8 mouse cellular contexts compared by ENCODE assay signal in the genomic region with DNA sequence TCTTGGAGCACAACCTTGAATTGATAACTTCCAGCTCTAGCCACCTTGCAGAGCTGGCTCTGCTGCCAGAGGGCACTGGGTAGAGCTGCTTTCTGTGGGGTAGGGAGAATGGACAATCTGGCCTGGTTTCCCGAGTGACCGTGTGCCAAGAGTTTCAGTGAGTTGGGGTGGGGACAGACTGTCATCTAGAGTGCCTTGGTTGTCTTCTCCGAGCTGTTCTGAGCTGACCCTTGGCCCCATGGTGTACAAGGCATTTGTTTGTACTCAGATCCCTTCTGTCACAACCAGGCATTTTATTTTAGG. TPM values are rescaled to one million over a fixed set of nuclear protein-coding genes. Genes with fewer than 3 reads are reported as not detected.
DNase-seq lines count a peak whose midpoint lies in the region; ATAC-seq lines count a peak whose summit lies in the region.

No protein-coding gene starts in this region.

- no peak for ATAC-seq in heart, embryonic 16.5 days (replicated peaks; ENCODE audit: extremely low read depth, insufficient read depth, low FRiP score)
- no peak for ATAC-seq in midbrain, embryonic 13.5 days
- no peak for ATAC-seq in granulocyte monocyte progenitor cell, adult 5-6 weeks (replicated peaks; ENCODE audit: poor library complexity, severe bottlenecking)

- H3K36me3 ChIP-seq in heart, embryonic 16.5 days (ENCODE audit: control insufficient read depth, insufficient read depth): no peaks in the 10 kb centered on the region
- no peaks in the 10 kb centered on the region for H3K36me3 ChIP-seq in midbrain, embryonic 13.5 days

- H3K27ac ChIP-seq in heart, embryonic 16.5 days (ENCODE audit: low read length): peak overlapping the region; percentile 85
- no peak overlapping the region for H3K27ac ChIP-seq in midbrain, embryonic 13.5 days

- H3K9ac ChIP-seq in heart, embryonic 16.5 days (ENCODE audit: low read length): peak overlapping the region; percentile 85
- 0 out of 2 replicates have a peak overlapping the region, but pooled peaks have one; percentile 93 for H3K9ac ChIP-seq in midbrain, embryonic 13.5 days (replicated peaks)

- H3K4me2 ChIP-seq in heart, embryonic 16.5 days (ENCODE audit: low read depth, low read length): peak overlapping the region; percentile 96
- H3K4me2 ChIP-seq in midbrain, embryonic 13.5 days (replicated peaks): peak overlapping the region; percentile 86

- no peaks in the 10 kb centered on the region for H3K27me3 ChIP-seq in heart, embryonic 16.5 days (ENCODE audit: control insufficient read depth, insufficient read depth, low read length)
- H3K27me3 ChIP-seq in midbrain, embryonic 13.5 days: no peaks in the 10 kb centered on the region

- WGBS in heart, embryonic 16.5 days: 18% methylated on average over 3 of the region's 3 CpGs
- WGBS in midbrain, embryonic 13.5 days: 16% methylated on average over 3 of the region's 3 CpGs

- peaks cover 43% of the 10 kb centered on the region for H3K4me1 ChIP-seq in heart, embryonic 16.5 days (ENCODE audit: control insufficient read depth, insufficient read depth, low read length)
- H3K4me1 ChIP-seq in midbrain, embryonic 13.5 days (replicated peaks): peaks cover 72% of the 10 kb centered on the region

- no peaks in the 10 kb centered on the region for H3K9me3 ChIP-seq in heart, embryonic 16.5 days (replicated peaks; ENCODE audit: control insufficient read depth, low read length)
- no peaks in the 10 kb centered on the region for H3K9me3 ChIP-seq in midbrain, embryonic 13.5 days

- DNase-seq in lung, adult 18-20 months: peak; percentile 41 to 57
- no peak for DNase-seq in lung, postnatal 25 days (ENCODE audit: low spot score)
- DNase-seq in cerebellum, postnatal 10 days: peak; percentile 74 to 88
- peak; percentile 64 to 89 for DNase-seq in kidney, postnatal 25 days
- no peak for DNase-seq in urinary bladder, adult 2 months (ENCODE audit: low spot score)

- H3K4me3 ChIP-seq in heart, embryonic 16.5 days (ENCODE audit: low read length): peak overlapping the region; percentile 71
- H3K4me3 ChIP-seq in midbrain, embryonic 13.5 days (replicated peaks): peak overlapping the region; percentile 90

RNA-seq across cellular contexts. Expression of gene Zfp710, which starts 3.8 kb away (rescaled TPM):
- 12.4 and 12.6 TPM in 2 replicates for polyA plus RNA-seq in heart, embryonic 16.5 days (2015; fragmentation: Nextera tagmentation; extraction: Ambion mirVana)
- polyA plus RNA-seq in midbrain, embryonic 13.5 days (2015; fragmentation: Nextera tagmentation; extraction: Ambion mirVana): 21.3 and 25.1 TPM in 2 replicates
- 15.6 and 18.8 TPM in 2 replicates for polyA plus RNA-seq in urinary bladder, adult 2 months (2012; rRNA removed)
- total RNA-seq in granulocyte monocyte progenitor cell, adult 5-6 weeks (2014; fragmentation: Nextera tagmentation): 26.7 and 27.6 TPM in 2 replicates
- total RNA-seq in granulocyte monocyte progenitor cell, adult 5-6 weeks (2017): 13.7 and 24.3 TPM in 2 replicates

Comparison
In these comparisons a context has a peak if more than half of its experiments do, and no peak if none do; other contexts are left out.
1. DNase-seq: peak in lung, adult 18-20 months (2 of 2), cerebellum, postnatal 10 days (2 of 2) and kidney, postnatal 25 days (2 of 2); none in lung, postnatal 25 days (single experiment) and urinary bladder, adult 2 months (single experiment).